ENCODE assay signal across 8 mouse cellular contexts in genomic region chrX:72824776-72825588, GRCm38 (mm10). TPM values are rescaled to one million over a fixed set of nuclear protein-coding genes. Genes with fewer than 3 reads are reported as not detected.
DNase-seq lines count a peak whose midpoint lies in the region; ATAC-seq and TF ChIP-seq lines count a peak whose summit lies in the region.

Gabrq (plus strand) TSS chrX:72825178.

- H3K9ac ChIP-seq in intestine, embryonic 16.5 days (ENCODE audit: low read depth, low read length): no peak within 1 kb of the TSS

- peak within 1 kb of the TSS; percentile 65 for H3K4me2 ChIP-seq in intestine, embryonic 16.5 days (ENCODE audit: low read depth, low read length)

- H3K36me3 ChIP-seq in intestine, embryonic 16.5 days (ENCODE audit: control insufficient read depth, insufficient read depth, low read length): no peaks in the 10 kb centered on the region

- H3K4me1 ChIP-seq in intestine, embryonic 16.5 days (ENCODE audit: control insufficient read depth, insufficient read depth, low read length): no peaks in the 10 kb centered on the region
- peaks cover 5% of the 10 kb centered on the region; the same call in 1 of the 2 replicates for H3K4me1 ChIP-seq in olfactory bulb, adult 2 months (ENCODE audit: control insufficient read depth, insufficient read depth, low read length)

- no peak for TF ChIP-seq POLR2A in olfactory bulb, adult 2 months (IDR thresholded peaks at IDR 0.05; ENCODE audit: insufficient read depth, low read depth, low read length)

- peak within 1 kb of the TSS; percentile 37 for H3K4me3 ChIP-seq in intestine, embryonic 16.5 days (ENCODE audit: low read length)
- peak within 1 kb of the TSS; percentile 42 for H3K4me3 ChIP-seq in olfactory bulb, adult 2 months (ENCODE audit: insufficient read depth, low read depth, low read length)

- peak; percentile 90 for ATAC-seq in intestine, embryonic 16.5 days
- ATAC-seq in activated CD4-positive, CD25-positive, alpha-beta regulatory T cell, adult 4 months: no peak

- DNase-seq in adrenal gland, postnatal 10 days: peak; percentile 31
- no peak for DNase-seq in adrenal gland, adult 18-20 months (ENCODE audit: low spot score in 2 of 2)
- DNase-seq in urinary bladder, adult 18-20 months (ENCODE audit: low spot score in 2 of 2): peak; percentile 5 to 6
- no peak for DNase-seq in urinary bladder, postnatal 10 days (ENCODE audit: low spot score)
- peak; percentile 24 to 40 for DNase-seq in lung, adult 18-20 months

- 22% methylated on average over 41 of the region's 43 CpGs for WGBS in intestine, embryonic 16.5 days
- WGBS in olfactory bulb, adult 2 months: 18% methylated on average over 43 of the region's 43 CpGs

- no peak within 1 kb of the TSS for H3K27ac ChIP-seq in intestine, embryonic 16.5 days (ENCODE audit: low read length)
- no peak within 1 kb of the TSS for H3K27ac ChIP-seq in olfactory bulb, adult 2 months (ENCODE audit: insufficient read depth, low read depth, low read length)

- peaks cover 4% of the 10 kb centered on the region for H3K27me3 ChIP-seq in intestine, embryonic 16.5 days (replicated peaks; ENCODE audit: control insufficient read depth, insufficient read depth, low read length)

- H3K9me3 ChIP-seq in intestine, embryonic 16.5 days (ENCODE audit: control insufficient read depth, low read length): no peaks in the 10 kb centered on the region

- no peak for TF ChIP-seq CTCF in olfactory bulb, adult 2 months (IDR thresholded peaks at IDR 0.05; ENCODE audit: insufficient read depth, low read depth, low read length)

RNA-seq across cellular contexts. Expression of gene Gabrq, which starts in this region (rescaled TPM):
- total RNA-seq in adrenal gland, postnatal 10 days (2021): under 1 TPM; 0.09 to 0.24 TPM
- under 1 TPM in 1 of 2 experiments, not detected in 1; 0.10 TPM for total RNA-seq in adrenal gland, adult 18-20 months (2021)
- polyA plus RNA-seq in intestine, embryonic 16.5 days (2015; fragmentation: Nextera tagmentation; extraction: Ambion mirVana): 0.10 and 0.33 TPM in 2 replicates
- not detected in 2 replicates for polyA plus RNA-seq in olfactory bulb, adult 2 months (2012; ENCODE audit: insufficient read depth, insufficient read length, low replicate concordance, missing spikeins)
- polyA plus RNA-seq in activated CD4-positive, CD25-positive, alpha-beta regulatory T cell, adult 4 months (2017; shearing (Covaris generic)): not detected

Comparison
In these comparisons a context has a peak if more than half of its experiments do, and no peak if none do; other contexts are left out.
1. DNase-seq: peak in urinary bladder, adult 18-20 months (2 of 2) and lung, adult 18-20 months (2 of 2); none in adrenal gland, adult 18-20 months (0 of 2) and urinary bladder, postnatal 10 days (single experiment).
2. Peak in DNase-seq in adrenal gland, postnatal 10 days; RNA of the gene not detected or under 1 TPM.
3. Peak in ATAC-seq, H3K4me3 ChIP-seq and H3K4me2 ChIP-seq in intestine, embryonic 16.5 days; RNA of the gene not detected or under 1 TPM.